Mouse (Mus musculus) heart, postnatal 25 days (tissue): ENCODE results near the gene Upb1. TPM values are rescaled to one million over a fixed set of nuclear protein-coding genes. Genes with fewer than 3 reads are reported as not detected.
A peak's percentile ranks its signal among the peaks of the same experiment; 100 is the strongest.

Experiments
- DNase-seq: peaks from one replicate; pipeline ENCODE4 v3.0.0; 2022; ENCODE audit warnings: low spot score
- intact Hi-C: fragments of 180-260 bp; cut with DNase I; formaldehyde crosslinking; loops from one replicate; pipeline ENCODE4 v1.15.1; 2025
- total RNA-seq, 2 experiments: library from RNA; stranded (reverse); gene quantifications; 2 replicates each; pipeline ENCODE4 v1.2.3; 2021

The Upb1 gene
- total RNA-seq, 2 experiments from 2014 or later = 0.22 to 0.70 TPM

GRCm38 (mm10) chr10:75486086-75486979 is 85.4 kb downstream of the Upb1 start:
- peak; percentile 28 for DNase-seq
- intact Hi-C loops = loop anchor here (2.0 to 5.0 kb wide), 5 partner anchors 42 to 304 kb away; partner anchors contain the start of gene Adora2a

GRCm38 (mm10) chr10:75487131-75487530 is 86.2 kb downstream of the Upb1 start:
- DNase-seq = no peak
- intact Hi-C loops = loop anchor here (2.0 to 5.0 kb wide), 5 partner anchors 42 to 304 kb away; partner anchors contain the start of gene Adora2a

- intact Hi-C loops = loop anchor here (5.0 kb wide), 2 partner anchors 97 to 172 kb away; partner anchors contain the start of gene Adora2a
- no peak for DNase-seq
Observed at GRCm38 (mm10) chr10:75489522-75489921, 88.6 kb downstream of the Upb1 start.

- intact Hi-C loops = no loop called here
- no peak for DNase-seq
Observed at GRCm38 (mm10) chr10:75490731-75491130, 89.8 kb downstream of the Upb1 start.

Other genes with a start within 250 kb of the Upb1 start
- 10 to 100 TPM; 38.5 to 39.5 TPM for gene Specc1l, start 189.0 kb upstream of the Upb1 start, total RNA-seq
- gene Adora2a, start 84.2 kb upstream of the Upb1 start, total RNA-seq = 10 to 100 TPM in 1 of 2 experiments, 1 to 10 TPM in 1; 9.6 to 13.8 TPM
- gene Snrpd3, start 116.4 kb downstream of the Upb1 start, total RNA-seq = 10 to 100 TPM; 65.8 to 72.0 TPM
- gene Gucd1, start 116.9 kb downstream of the Upb1 start, total RNA-seq = 10 to 100 TPM; 40.1 to 40.4 TPM
- 1 to 10 TPM in 1 of 2 experiments, under 1 TPM in 1; 0.67 to 1.6 TPM for gene Lrrc75b, start 159.2 kb downstream of the Upb1 start, total RNA-seq
- not detected for gene Ggt1, start 160.5 kb downstream of the Upb1 start, total RNA-seq
- 1 to 10 TPM; 5.3 to 6.9 TPM for gene Ggt5, start 188.2 kb downstream of the Upb1 start, total RNA-seq
- gene Susd2, start 242.9 kb downstream of the Upb1 start, total RNA-seq = 1 to 10 TPM; 1.6 to 2.0 TPM